Mouse (Mus musculus): Measurements from ENCODE around the gene Nup133. TPM values are rescaled to one million over a fixed set of nuclear protein-coding genes. Genes with fewer than 3 reads are reported as not detected.

The Nup133 gene
- polyA plus RNA-seq, 1 experiment from 2014 or later: 58.3 TPM

DNA sequence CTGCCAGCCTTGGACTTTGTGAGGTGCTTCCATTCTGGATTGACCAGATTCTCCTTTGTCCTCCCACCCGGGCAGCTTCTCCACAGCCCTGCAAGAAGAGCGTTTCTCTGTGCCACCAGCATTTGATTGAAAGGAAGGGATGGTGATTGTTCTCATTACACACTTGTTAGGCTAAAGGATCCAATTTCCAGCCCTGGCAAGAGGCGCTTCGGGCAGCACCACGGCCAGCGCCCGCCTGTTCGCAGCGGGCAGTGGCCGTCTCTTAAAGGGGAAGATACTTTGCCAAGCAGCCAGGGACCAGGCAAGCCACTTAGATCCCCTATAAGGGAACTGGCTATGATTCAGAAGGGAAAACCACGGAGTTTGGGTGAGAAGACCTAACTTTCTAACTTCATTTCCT lies 57.8 kb downstream of the Nup133 start:
- peaks cover 50% of the 10 kb centered on the region for H3K27me3 ChIP-seq (ENCODE audit: control insufficient read depth, insufficient read depth, low read length)
- no peak overlapping the region for H3K9ac ChIP-seq (ENCODE audit: low read length)
- peak overlapping the region; percentile 36 for H3K4me2 ChIP-seq (ENCODE audit: low read depth, severe bottlenecking)
- no peak overlapping the region for H3K27ac ChIP-seq (replicated peaks; ENCODE audit: low read depth, low read length)
- DNase-seq (ENCODE audit: low spot score) (peak; percentile 84), ATAC-seq (ENCODE audit: insufficient number of reproducible peaks, low FRiP score, low TSS enrichment, low read depth) (no peak)
- under 1% methylated on average over 11 of the region's 11 CpGs for WGBS
- peaks cover 4% of the 10 kb centered on the region; the same call in 1 of the 2 replicates for H3K4me1 ChIP-seq (ENCODE audit: control insufficient read depth, insufficient read depth, low read length)
- H3K9me3 ChIP-seq (ENCODE audit: control insufficient read depth, low read length): no peaks in the 10 kb centered on the region
- H3K36me3 ChIP-seq (ENCODE audit: control insufficient read depth, insufficient read depth, low read length): no peaks in the 10 kb centered on the region
- H3K4me3 ChIP-seq (ENCODE audit: low read depth, low read length): peak overlapping the region; percentile 15; the same call in 1 of the 2 replicates

DNA sequence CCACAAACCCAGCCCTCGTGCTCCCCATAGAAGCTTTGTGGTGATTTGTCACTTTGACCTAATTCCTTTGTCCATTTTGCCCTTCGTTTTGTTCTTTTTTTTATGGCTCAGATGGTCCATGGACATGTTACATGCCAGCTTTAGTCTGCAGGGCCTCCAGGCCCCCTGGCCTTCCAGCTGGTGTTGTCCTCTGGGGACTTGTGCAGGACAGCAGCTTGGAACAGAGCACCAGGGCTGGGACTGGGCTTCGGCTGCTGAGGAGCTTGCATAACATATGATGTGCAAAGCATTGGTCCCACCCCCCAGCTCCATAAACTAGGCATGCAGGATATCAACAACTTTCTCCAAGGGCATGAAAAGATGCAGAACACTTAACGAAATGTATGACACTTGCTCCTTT lies 59.3 kb downstream of the Nup133 start:
- no peak for ATAC-seq (ENCODE audit: insufficient number of reproducible peaks, low FRiP score, low TSS enrichment, low read depth)
- H3K4me1 ChIP-seq (ENCODE audit: control insufficient read depth, insufficient read depth, low read length): peaks cover 4% of the 10 kb centered on the region; the same call in 1 of the 2 replicates

DNA sequence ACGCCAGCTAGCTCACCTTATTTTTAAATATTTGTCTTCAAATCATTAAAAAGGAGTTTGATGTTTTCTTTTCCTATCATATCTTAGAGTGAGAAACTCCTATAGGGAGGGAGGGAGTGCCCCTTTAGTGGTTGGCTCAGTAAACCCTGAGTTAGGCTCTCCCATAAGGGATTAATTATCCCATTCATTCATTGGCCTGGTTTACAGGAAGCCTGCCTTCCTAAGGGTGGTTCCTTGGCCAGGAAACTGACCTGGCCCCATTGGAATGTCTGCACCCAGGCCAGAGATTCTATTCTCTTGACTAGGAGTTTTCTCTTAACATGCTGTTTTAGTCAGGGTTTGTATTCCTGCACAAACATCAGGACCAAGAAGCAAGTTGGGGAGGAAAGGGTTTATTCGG lies 61.1 kb downstream of the Nup133 start:
- DNase-seq (ENCODE audit: low spot score) (no peak), ATAC-seq (ENCODE audit: insufficient number of reproducible peaks, low FRiP score, low TSS enrichment, low read depth) (no peak)
- Histone ChIP-seq H3K27me3 (ENCODE audit: control insufficient read depth, insufficient read depth, low read length) (peaks cover 30% of the 10 kb centered on the region), H3K9ac (ENCODE audit: low read length) (no peak overlapping the region), H3K9me3 (ENCODE audit: control insufficient read depth, low read length) (no peaks in the 10 kb centered on the region), H3K4me2 (ENCODE audit: low read depth, severe bottlenecking) (no peak overlapping the region), H3K4me1 (ENCODE audit: control insufficient read depth, insufficient read depth, low read length) (peaks cover 4% of the 10 kb centered on the region), H3K4me3 (ENCODE audit: low read depth, low read length) (no peak overlapping the region), H3K36me3 (ENCODE audit: control insufficient read depth, insufficient read depth, low read length) (no peaks in the 10 kb centered on the region), H3K27ac (replicated peaks; ENCODE audit: low read depth, low read length) (no peak overlapping the region)
- 90% methylated on average over 2 of the region's 2 CpGs for WGBS

More for the DNA sequence above, 59.3 kb downstream of the Nup133 start:
- no peak for DNase-seq (ENCODE audit: low spot score)
- no peak overlapping the region for H3K9ac ChIP-seq (ENCODE audit: low read length)
- no peak overlapping the region for H3K4me3 ChIP-seq (ENCODE audit: low read depth, low read length)
- peaks cover 45% of the 10 kb centered on the region for H3K27me3 ChIP-seq (ENCODE audit: control insufficient read depth, insufficient read depth, low read length)
- 80% methylated on average over 4 of the region's 4 CpGs for WGBS
- no peaks in the 10 kb centered on the region for H3K36me3 ChIP-seq (ENCODE audit: control insufficient read depth, insufficient read depth, low read length)
- H3K9me3 ChIP-seq (ENCODE audit: control insufficient read depth, low read length): no peaks in the 10 kb centered on the region
- H3K27ac ChIP-seq (replicated peaks; ENCODE audit: low read depth, low read length): no peak overlapping the region
- H3K4me2 ChIP-seq (ENCODE audit: low read depth, severe bottlenecking): no peak overlapping the region

DNA sequence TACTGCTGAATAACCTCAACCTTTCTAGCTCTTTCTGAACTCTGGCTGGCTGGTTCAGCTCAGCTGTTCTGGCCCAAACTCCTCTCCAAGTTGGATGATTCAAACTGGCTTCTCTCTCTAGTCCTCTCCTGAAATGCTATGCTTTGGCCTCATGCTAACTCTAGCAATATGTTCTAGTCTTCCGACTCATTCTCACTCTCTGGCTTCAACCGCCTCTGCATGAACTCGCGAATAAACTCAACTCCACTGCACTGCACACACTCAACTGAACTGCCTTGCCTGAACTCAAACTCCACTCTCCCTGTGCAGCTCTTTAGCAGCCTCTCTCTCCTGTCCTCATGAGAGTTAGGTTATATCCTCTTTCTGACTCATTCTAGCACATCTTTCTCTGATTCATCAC lies 61.9 kb downstream of the Nup133 start:
- H3K27ac ChIP-seq (replicated peaks; ENCODE audit: low read depth, low read length): no peak overlapping the region
- 93% methylated on average over 4 of the region's 4 CpGs for WGBS
- ATAC-seq (ENCODE audit: insufficient number of reproducible peaks, low FRiP score, low TSS enrichment, low read depth): no peak
- no peak overlapping the region for H3K4me2 ChIP-seq (ENCODE audit: low read depth, severe bottlenecking)
- H3K4me1 ChIP-seq (ENCODE audit: control insufficient read depth, insufficient read depth, low read length): peaks cover 3% of the 10 kb centered on the region
- H3K9ac ChIP-seq (ENCODE audit: low read length): no peak overlapping the region
- H3K27me3 ChIP-seq (ENCODE audit: control insufficient read depth, insufficient read depth, low read length): peaks cover 22% of the 10 kb centered on the region
- no peaks in the 10 kb centered on the region for H3K36me3 ChIP-seq (ENCODE audit: control insufficient read depth, insufficient read depth, low read length)
- no peaks in the 10 kb centered on the region for H3K9me3 ChIP-seq (ENCODE audit: control insufficient read depth, low read length)
- no peak for DNase-seq (ENCODE audit: low spot score)
- no peak overlapping the region for H3K4me3 ChIP-seq (ENCODE audit: low read depth, low read length)

DNA sequence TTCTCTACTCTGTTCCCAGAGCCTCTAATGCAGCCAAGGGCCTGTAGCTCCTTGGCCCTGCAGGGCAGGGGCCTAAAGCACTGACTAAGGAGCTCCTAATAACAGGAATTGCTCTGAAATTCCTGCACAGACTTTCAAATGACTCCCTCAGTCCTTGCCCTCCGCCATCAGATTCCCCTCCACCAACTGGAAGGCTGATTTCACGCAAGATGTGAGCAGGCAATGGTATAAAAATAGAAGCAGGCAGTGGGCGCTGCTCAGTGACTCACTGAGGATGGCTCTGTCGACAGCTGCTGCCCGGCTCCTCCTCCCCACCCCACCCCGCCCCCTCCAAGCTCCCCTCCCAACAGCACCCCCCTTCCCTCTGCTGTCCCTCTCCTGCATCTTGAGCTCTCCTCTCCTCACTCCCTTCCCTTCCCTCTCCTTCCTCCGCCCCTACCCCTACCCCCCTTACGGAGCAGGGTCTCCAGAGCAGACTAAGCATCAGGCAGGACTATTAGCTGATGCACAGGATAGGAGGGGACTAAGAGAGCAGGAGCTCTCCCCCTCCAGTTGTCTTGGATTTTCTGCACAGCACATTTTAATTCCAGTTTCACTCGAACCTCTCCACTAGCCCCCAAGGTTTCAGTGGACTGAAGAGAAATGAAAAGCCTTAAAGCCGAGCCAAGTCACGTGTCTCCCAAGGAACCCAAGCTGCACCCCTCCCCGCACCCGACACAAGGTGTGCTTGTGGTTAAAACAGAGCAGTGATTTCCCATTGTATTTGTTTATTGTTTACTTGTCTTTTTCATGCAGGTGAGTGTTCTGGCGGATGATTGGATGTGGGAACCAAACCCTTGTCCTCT lies 64.1 kb downstream of the Nup133 start:
- H3K4me3 ChIP-seq (ENCODE audit: low read depth, low read length): no peak overlapping the region
- no peaks in the 10 kb centered on the region; the same call in 1 of the 2 replicates for H3K4me1 ChIP-seq (ENCODE audit: control insufficient read depth, insufficient read depth, low read length)
- no peak overlapping the region for H3K9ac ChIP-seq (ENCODE audit: low read length)
- H3K36me3 ChIP-seq (ENCODE audit: control insufficient read depth, insufficient read depth, low read length): no peaks in the 10 kb centered on the region
- H3K27me3 ChIP-seq (ENCODE audit: control insufficient read depth, insufficient read depth, low read length): peaks cover 6% of the 10 kb centered on the region; the same call in 1 of the 2 replicates
- no peak overlapping the region for H3K4me2 ChIP-seq (ENCODE audit: low read depth, severe bottlenecking)
- 4% methylated on average over 14 of the region's 14 CpGs for WGBS
- no peak for ATAC-seq (ENCODE audit: insufficient number of reproducible peaks, low FRiP score, low TSS enrichment, low read depth)
- no peak for DNase-seq (ENCODE audit: low spot score)
- H3K9me3 ChIP-seq (ENCODE audit: control insufficient read depth, low read length): no peaks in the 10 kb centered on the region
- no peak overlapping the region for H3K27ac ChIP-seq (replicated peaks; ENCODE audit: low read depth, low read length)

DNA sequence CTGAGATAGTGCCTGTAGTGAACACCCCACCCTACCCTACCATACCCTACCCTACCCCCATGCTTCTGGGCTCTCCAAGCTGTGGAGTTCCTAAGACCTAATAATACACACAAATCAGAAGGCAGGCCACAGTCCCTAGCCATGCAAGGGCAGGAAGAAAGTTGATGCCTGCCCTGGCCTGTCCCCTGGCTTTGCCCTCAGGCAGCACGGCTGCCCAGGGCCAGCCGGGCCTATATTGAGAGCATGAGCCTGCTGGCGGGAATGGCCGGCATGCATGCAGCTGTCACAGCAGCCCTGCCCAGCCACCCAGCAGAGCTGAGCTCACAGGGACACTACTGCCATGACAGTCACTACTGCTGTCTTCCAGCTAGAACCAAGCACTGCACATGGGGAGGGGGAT lies 66.0 kb downstream of the Nup133 start:
- DNase-seq (ENCODE audit: low spot score): no peak
- no peak overlapping the region for H3K9ac ChIP-seq (ENCODE audit: low read length)
- H3K27ac ChIP-seq (replicated peaks; ENCODE audit: low read depth, low read length): no peak overlapping the region
- H3K36me3 ChIP-seq (ENCODE audit: control insufficient read depth, insufficient read depth, low read length): no peaks in the 10 kb centered on the region
- 80% methylated on average over 4 of the region's 4 CpGs for WGBS
- no peaks in the 10 kb centered on the region; the same call in 1 of the 2 replicates for H3K4me1 ChIP-seq (ENCODE audit: control insufficient read depth, insufficient read depth, low read length)
- no peaks in the 10 kb centered on the region for H3K9me3 ChIP-seq (ENCODE audit: control insufficient read depth, low read length)
- no peak overlapping the region for H3K4me3 ChIP-seq (ENCODE audit: low read depth, low read length)
- no peak for ATAC-seq (ENCODE audit: insufficient number of reproducible peaks, low FRiP score, low TSS enrichment, low read depth)
- H3K4me2 ChIP-seq (ENCODE audit: low read depth, severe bottlenecking): no peak overlapping the region
- H3K27me3 ChIP-seq (ENCODE audit: control insufficient read depth, insufficient read depth, low read length): peaks cover 6% of the 10 kb centered on the region; the same call in 1 of the 2 replicates

DNA sequence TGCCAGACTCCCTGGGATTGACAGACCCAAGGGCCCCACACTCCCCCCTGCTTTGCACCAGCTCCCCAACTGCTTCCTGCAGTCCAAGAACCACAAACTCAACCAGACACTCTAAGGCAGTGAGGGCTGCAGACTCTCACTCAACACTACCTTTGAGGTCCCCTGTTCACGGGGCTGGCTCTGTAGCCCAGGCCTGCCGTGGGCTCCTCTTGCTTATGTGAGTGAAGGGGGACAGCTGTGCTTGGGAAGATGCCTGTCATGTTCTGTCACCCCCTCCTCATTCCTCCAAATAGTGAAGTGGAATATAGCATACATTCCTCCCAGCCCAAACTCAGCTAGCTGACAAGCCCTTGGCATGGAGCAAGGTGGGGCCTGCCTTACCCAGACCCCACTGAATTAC lies 66.7 kb downstream of the Nup133 start:
- no peak for ATAC-seq (ENCODE audit: insufficient number of reproducible peaks, low FRiP score, low TSS enrichment, low read depth)
- Histone ChIP-seq H3K4me1 (ENCODE audit: control insufficient read depth, insufficient read depth, low read length) (no peaks in the 10 kb centered on the region; the same call in 1 of the 2 replicates), H3K9ac (ENCODE audit: low read length) (no peak overlapping the region), H3K27ac (replicated peaks; ENCODE audit: low read depth, low read length) (no peak overlapping the region), H3K4me2 (ENCODE audit: low read depth, severe bottlenecking) (no peak overlapping the region), H3K4me3 (ENCODE audit: low read depth, low read length) (no peak overlapping the region), H3K27me3 (ENCODE audit: control insufficient read depth, insufficient read depth, low read length) (peaks cover 6% of the 10 kb centered on the region; the same call in 1 of the 2 replicates), H3K36me3 (ENCODE audit: control insufficient read depth, insufficient read depth, low read length) (no peaks in the 10 kb centered on the region), H3K9me3 (ENCODE audit: control insufficient read depth, low read length) (no peaks in the 10 kb centered on the region)
- WGBS: 72% methylated on average over 2 of the region's 2 CpGs
- no peak for DNase-seq (ENCODE audit: low spot score)

DNA sequence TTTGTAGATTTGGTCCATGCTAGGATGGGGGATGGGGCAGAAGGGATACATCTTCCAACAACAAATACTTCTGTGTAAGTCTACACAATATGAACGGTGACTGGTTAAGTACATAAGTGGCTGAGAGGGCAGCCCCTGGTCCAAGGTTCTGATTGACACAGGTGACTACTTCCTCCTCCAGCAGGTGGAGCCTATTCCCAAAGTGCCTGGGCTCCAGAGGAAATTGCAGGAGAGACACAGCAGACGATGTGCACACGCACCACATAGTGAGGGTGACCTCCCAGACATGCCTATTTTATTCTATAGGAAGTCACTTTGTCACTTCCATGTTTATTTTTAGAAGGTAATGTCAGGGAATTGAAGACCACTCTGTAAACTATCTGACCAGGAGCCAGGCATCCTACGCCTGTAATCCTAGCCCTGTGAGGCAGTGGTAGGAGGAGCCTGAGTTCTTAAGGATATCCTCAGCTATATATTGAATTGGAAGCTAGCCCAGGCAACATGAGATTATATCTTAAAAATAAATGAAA lies 68.2 kb downstream of the Nup133 start:
- Histone ChIP-seq H3K4me3 (ENCODE audit: low read depth, low read length) (no peak overlapping the region), H3K4me2 (ENCODE audit: low read depth, severe bottlenecking) (no peak overlapping the region), H3K27ac (replicated peaks; ENCODE audit: low read depth, low read length) (no peak overlapping the region), H3K36me3 (ENCODE audit: control insufficient read depth, insufficient read depth, low read length) (no peaks in the 10 kb centered on the region), H3K9me3 (ENCODE audit: control insufficient read depth, low read length) (no peaks in the 10 kb centered on the region), H3K4me1 (ENCODE audit: control insufficient read depth, insufficient read depth, low read length) (no peaks in the 10 kb centered on the region; the same call in 1 of the 2 replicates), H3K9ac (ENCODE audit: low read length) (no peak overlapping the region), H3K27me3 (ENCODE audit: control insufficient read depth, insufficient read depth, low read length) (peaks cover 6% of the 10 kb centered on the region; the same call in 1 of the 2 replicates)
- ATAC-seq (ENCODE audit: insufficient number of reproducible peaks, low FRiP score, low TSS enrichment, low read depth): no peak
- WGBS: 53% methylated on average over 4 of the region's 4 CpGs
- DNase-seq (ENCODE audit: low spot score): no peak
